Mouse (Mus musculus): ENCODE measurements at regions not wholly inside any gene's neighbourhood (a gene's known extent, or its start where the extent isn't known, plus 50 kb on each side); places are given as distances from the start of the nearest gene placed in this dataset.

GRCm38 (mm10) chr15:70727361-70727885 lies 3106.9 kb upstream of the Gm6569 start:
- Histone ChIP-seq H3K27ac (replicated peaks in 1 of 2; ENCODE audit: control insufficient read depth in 1 of 2, insufficient read depth in 1 of 2, low read depth in 2 of 2, low read length in 2 of 2) (no peak overlapping the region), H3K27me3 (ENCODE audit: control insufficient read depth, insufficient read depth, low read length) (no peaks in the 10 kb centered on the region), H3K9me3 (ENCODE audit: control insufficient read depth, low read length) (no peaks in the 10 kb centered on the region), H3K36me3 (ENCODE audit: control insufficient read depth, insufficient read depth, low read length) (no peaks in the 10 kb centered on the region), H3K4me3 (ENCODE audit: control insufficient read depth in 1 of 2, insufficient read depth in 1 of 2, low read depth in 1 of 2, low read length in 2 of 2) (no peak overlapping the region), H3K4me1 (ENCODE audit: control insufficient read depth in 2 of 2, insufficient read depth in 2 of 2, low read length in 2 of 2) (no peaks in the 10 kb centered on the region), H3K4me2 (ENCODE audit: low read length) (no peak overlapping the region), H3K9ac (ENCODE audit: low read length) (no peak overlapping the region)
- WGBS = 76% methylated on average over 1 of the region's 1 CpGs
- ATAC-seq (ENCODE audit: insufficient number of reproducible peaks, insufficient read depth, low FRiP score, low read depth) = no peak

- ATAC-seq (ENCODE audit: insufficient number of reproducible peaks, insufficient read depth, low FRiP score, low read depth) = no peak
- no peak overlapping the region for H3K9ac ChIP-seq (ENCODE audit: low read length)
- no peaks in the 10 kb centered on the region for H3K36me3 ChIP-seq (ENCODE audit: control insufficient read depth, insufficient read depth, low read length)
- H3K4me1 ChIP-seq (ENCODE audit: control insufficient read depth in 2 of 2, insufficient read depth in 2 of 2, low read length in 2 of 2) = no peaks in the 10 kb centered on the region
- H3K27me3 ChIP-seq (ENCODE audit: control insufficient read depth, insufficient read depth, low read length) = no peaks in the 10 kb centered on the region
- no peak overlapping the region for H3K4me2 ChIP-seq (ENCODE audit: low read length)
- 74% methylated on average over 1 of the region's 1 CpGs for WGBS
- H3K9me3 ChIP-seq (ENCODE audit: control insufficient read depth, low read length) = no peaks in the 10 kb centered on the region
- H3K27ac ChIP-seq (replicated peaks in 1 of 2; ENCODE audit: control insufficient read depth in 1 of 2, insufficient read depth in 1 of 2, low read depth in 2 of 2, low read length in 2 of 2) = no peak overlapping the region
- no peak overlapping the region for H3K4me3 ChIP-seq (ENCODE audit: control insufficient read depth in 1 of 2, insufficient read depth in 1 of 2, low read depth in 1 of 2, low read length in 2 of 2)
Measured at GRCm38 (mm10) chr15:70727956-70728355, 3106.4 kb upstream of the Gm6569 start.

GRCm38 (mm10) chr15:70744239-70744638 lies 3090.1 kb upstream of the Gm6569 start:
- H3K27ac ChIP-seq (replicated peaks in 1 of 2; ENCODE audit: control insufficient read depth in 1 of 2, insufficient read depth in 1 of 2, low read depth in 2 of 2, low read length in 2 of 2) = no peak overlapping the region
- no peaks in the 10 kb centered on the region for H3K4me1 ChIP-seq (ENCODE audit: control insufficient read depth in 2 of 2, insufficient read depth in 2 of 2, low read length in 2 of 2)
- no peaks in the 10 kb centered on the region for H3K27me3 ChIP-seq (ENCODE audit: control insufficient read depth, insufficient read depth, low read length)
- H3K9me3 ChIP-seq (ENCODE audit: control insufficient read depth, low read length) = no peaks in the 10 kb centered on the region
- no peak overlapping the region for H3K9ac ChIP-seq (ENCODE audit: low read length)
- H3K4me3 ChIP-seq (ENCODE audit: control insufficient read depth in 1 of 2, insufficient read depth in 1 of 2, low read depth in 1 of 2, low read length in 2 of 2) = no peak overlapping the region
- H3K36me3 ChIP-seq (ENCODE audit: control insufficient read depth, insufficient read depth, low read length) = no peaks in the 10 kb centered on the region
- H3K4me2 ChIP-seq (ENCODE audit: low read length) = no peak overlapping the region
- no peak for ATAC-seq (ENCODE audit: insufficient number of reproducible peaks, insufficient read depth, low FRiP score, low read depth)

GRCm38 (mm10) chr15:70764045-70764444 lies 3070.3 kb upstream of the Gm6569 start:
- no peak for ATAC-seq (ENCODE audit: insufficient number of reproducible peaks, insufficient read depth, low FRiP score, low read depth)

GRCm38 (mm10) chr15:70764513-70764912 lies 3069.8 kb upstream of the Gm6569 start:
- Histone ChIP-seq H3K4me1 (ENCODE audit: control insufficient read depth in 2 of 2, insufficient read depth in 2 of 2, low read length in 2 of 2) (no peaks in the 10 kb centered on the region), H3K4me2 (ENCODE audit: low read length) (no peak overlapping the region), H3K27ac (replicated peaks in 1 of 2; ENCODE audit: control insufficient read depth in 1 of 2, insufficient read depth in 1 of 2, low read depth in 2 of 2, low read length in 2 of 2) (no peak overlapping the region), H3K4me3 (ENCODE audit: control insufficient read depth in 1 of 2, insufficient read depth in 1 of 2, low read depth in 1 of 2, low read length in 2 of 2) (no peak overlapping the region), H3K9ac (ENCODE audit: low read length) (no peak overlapping the region), H3K27me3 (ENCODE audit: control insufficient read depth, insufficient read depth, low read length) (no peaks in the 10 kb centered on the region), H3K9me3 (ENCODE audit: control insufficient read depth, low read length) (peaks cover 2% of the 10 kb centered on the region; the same call in 1 of the 2 replicates), H3K36me3 (ENCODE audit: control insufficient read depth, insufficient read depth, low read length) (no peaks in the 10 kb centered on the region)
- WGBS = 49% methylated on average over 1 of the region's 1 CpGs
- no peak for ATAC-seq (ENCODE audit: insufficient number of reproducible peaks, insufficient read depth, low FRiP score, low read depth)

More at GRCm38 (mm10) chr15:70764045-70764444, 3070.3 kb upstream of the Gm6569 start:
- Histone ChIP-seq H3K27ac (replicated peaks in 1 of 2; ENCODE audit: control insufficient read depth in 1 of 2, insufficient read depth in 1 of 2, low read depth in 2 of 2, low read length in 2 of 2) (no peak overlapping the region), H3K27me3 (ENCODE audit: control insufficient read depth, insufficient read depth, low read length) (no peaks in the 10 kb centered on the region), H3K36me3 (ENCODE audit: control insufficient read depth, insufficient read depth, low read length) (no peaks in the 10 kb centered on the region), H3K9me3 (ENCODE audit: control insufficient read depth, low read length) (peaks cover 2% of the 10 kb centered on the region; the same call in 1 of the 2 replicates), H3K4me2 (ENCODE audit: low read length) (no peak overlapping the region), H3K4me1 (ENCODE audit: control insufficient read depth in 2 of 2, insufficient read depth in 2 of 2, low read length in 2 of 2) (no peaks in the 10 kb centered on the region), H3K9ac (ENCODE audit: low read length) (no peak overlapping the region), H3K4me3 (ENCODE audit: control insufficient read depth in 1 of 2, insufficient read depth in 1 of 2, low read depth in 1 of 2, low read length in 2 of 2) (no peak overlapping the region)
- 58% methylated on average over 1 of the region's 1 CpGs for WGBS

- peaks cover 2% of the 10 kb centered on the region; the same call in 1 of the 2 replicates for H3K9me3 ChIP-seq (ENCODE audit: control insufficient read depth, low read length)
- no peaks in the 10 kb centered on the region for H3K27me3 ChIP-seq (ENCODE audit: control insufficient read depth, insufficient read depth, low read length)
- no peak overlapping the region for H3K4me3 ChIP-seq (ENCODE audit: control insufficient read depth in 1 of 2, insufficient read depth in 1 of 2, low read depth in 1 of 2, low read length in 2 of 2)
- no peak overlapping the region for H3K9ac ChIP-seq (ENCODE audit: low read length)
- no peak overlapping the region for H3K27ac ChIP-seq (replicated peaks in 1 of 2; ENCODE audit: control insufficient read depth in 1 of 2, insufficient read depth in 1 of 2, low read depth in 2 of 2, low read length in 2 of 2)
- H3K36me3 ChIP-seq (ENCODE audit: control insufficient read depth, insufficient read depth, low read length) = no peaks in the 10 kb centered on the region
- no peak overlapping the region for H3K4me2 ChIP-seq (ENCODE audit: low read length)
- ATAC-seq (ENCODE audit: insufficient number of reproducible peaks, insufficient read depth, low FRiP score, low read depth) = no peak
- no peaks in the 10 kb centered on the region for H3K4me1 ChIP-seq (ENCODE audit: control insufficient read depth in 2 of 2, insufficient read depth in 2 of 2, low read length in 2 of 2)
Measured at GRCm38 (mm10) chr15:70765471-70765870, 3068.9 kb upstream of the Gm6569 start.
